11 mouse cellular contexts compared by ENCODE assay signal in genomic region chr12:52834781-52835279, GRCm38 (mm10).
DNase-seq lines count a peak whose midpoint lies in the region; ATAC-seq and TF ChIP-seq lines count a peak whose summit lies in the region.
"Had no signal": no experiment of that assay in that cellular context is flagged by ENCODE, and none has a peak within 500 bp of the region (broad histone marks: within the 10 kb centered on the region; RNA-seq: fewer than 3 reads in every experiment).

No protein-coding gene starts in this region.

- H3K27ac ChIP-seq in gastrocnemius, adult 2 months, result peak overlapping the region; percentile 72
- peak overlapping the region; percentile 65 for H3K27ac ChIP-seq in embryonic fibroblast, embryonic 13.5 days (ENCODE audit: insufficient read depth, low read length)
- H3K27ac ChIP-seq in hindbrain, embryonic 10.5 days, result peak overlapping the region; percentile 89
- peak overlapping the region; percentile 58 for H3K27ac ChIP-seq in midbrain, embryonic 14.5 days (replicated peaks; ENCODE audit: low read depth, low read length)
- H3K27ac ChIP-seq: liver, embryonic 12.5 days had no signal

- H3K9ac ChIP-seq in midbrain, embryonic 14.5 days (replicated peaks; ENCODE audit: low read length), result no peak overlapping the region
- H3K9ac ChIP-seq: liver, embryonic 12.5 days had no signal

- H3K36me3 ChIP-seq in hindbrain, embryonic 10.5 days, result no peaks in the 10 kb centered on the region
- H3K36me3 ChIP-seq in midbrain, embryonic 14.5 days (ENCODE audit: control insufficient read depth, insufficient read depth, low read length), result peaks cover 4% of the 10 kb centered on the region; the same call in 1 of the 2 replicates
- H3K36me3 ChIP-seq: liver, embryonic 12.5 days had no signal

- TF ChIP-seq CTCF in gastrocnemius, adult 2 months (IDR thresholded peaks at IDR 0.05), result no peak
- TF ChIP-seq CTCF in embryonic fibroblast, embryonic 13.5 days (IDR thresholded peaks at IDR 0.05; ENCODE audit: borderline replicate concordance, insufficient read depth, low read length), result no peak

- H3K4me1 ChIP-seq in embryonic fibroblast, embryonic 13.5 days (ENCODE audit: control insufficient read depth, insufficient read depth, low read length), result peaks cover 20% of the 10 kb centered on the region
- peaks cover 53% of the 10 kb centered on the region for H3K4me1 ChIP-seq in hindbrain, embryonic 10.5 days (replicated peaks)
- peaks cover 36% of the 10 kb centered on the region for H3K4me1 ChIP-seq in midbrain, embryonic 14.5 days (ENCODE audit: control insufficient read depth, insufficient read depth, low read length)

- no peaks in the 10 kb centered on the region for H3K9me3 ChIP-seq in hindbrain, embryonic 10.5 days
- no peaks in the 10 kb centered on the region for H3K9me3 ChIP-seq in midbrain, embryonic 14.5 days (ENCODE audit: control insufficient read depth, low read length)
- H3K9me3 ChIP-seq: liver, embryonic 12.5 days had no signal

- no peak overlapping the region for H3K4me3 ChIP-seq in gastrocnemius, adult 2 months
- no peak overlapping the region for H3K4me3 ChIP-seq in embryonic fibroblast, embryonic 13.5 days (ENCODE audit: insufficient read depth, low read length)
- H3K4me3 ChIP-seq in hindbrain, embryonic 10.5 days, result 0 out of 2 replicates have a peak overlapping the region, but pooled peaks have one; percentile 3
- no peak overlapping the region for H3K4me3 ChIP-seq in midbrain, embryonic 14.5 days (replicated peaks; ENCODE audit: low read depth, low read length)
- H3K4me3 ChIP-seq: liver, embryonic 12.5 days had no signal

- ATAC-seq in midbrain, embryonic 14.5 days (ENCODE audit: low FRiP score, low TSS enrichment), result peak; percentile 22; the same call in 1 of the 2 replicates
- ATAC-seq: liver, embryonic 12.5 days had no signal

- 50% methylated on average over 6 of the region's 6 CpGs for WGBS in hindbrain, embryonic 10.5 days
- 32% methylated on average over 6 of the region's 6 CpGs for WGBS in midbrain, embryonic 14.5 days

- TF ChIP-seq POLR2A in embryonic fibroblast, embryonic 13.5 days (IDR thresholded peaks at IDR 0.05; ENCODE audit: low read depth, low read length), result no peak

- intact Hi-C loops in gastrocnemius, adult 2 months (cut with DNase I), result loop anchor here (5.0 kb wide), 1 partner anchor 823 kb away; no protein-coding TSS in a partner anchor
- intact Hi-C loops in gastrocnemius, postnatal 36 days (cut with DNase I), result loop anchor here (5.0 to 10.0 kb wide), 3 partner anchors 62 to 823 kb away; no protein-coding TSS in a partner anchor

- no peak for DNase-seq in gastrocnemius, adult 2 months
- DNase-seq in gastrocnemius, postnatal 36 days, result no peak
- DNase-seq in hindbrain, embryonic 10.5 days (ENCODE audit: low spot score), result no peak
- DNase-seq in midbrain, embryonic 14.5 days, result peak; percentile 39
- DNase-seq in layer of hippocampus, adult 9-11 months, result no peak
- no peak for DNase-seq in gastrocnemius, postnatal 25 days
- no peak for DNase-seq in adrenal gland, postnatal 4 days (ENCODE audit: low spot score in 2 of 2)
- DNase-seq: cerebellum, postnatal 36 days; thymus, adult 18-20 months had no signal

- no peak overlapping the region; the same call in 1 of the 2 replicates for H3K4me2 ChIP-seq in midbrain, embryonic 14.5 days (ENCODE audit: low read length)
- H3K4me2 ChIP-seq: liver, embryonic 12.5 days had no signal

- H3K27me3 ChIP-seq in hindbrain, embryonic 10.5 days (ENCODE audit: insufficient read depth, poor library complexity, severe bottlenecking), result no peaks in the 10 kb centered on the region
- no peaks in the 10 kb centered on the region for H3K27me3 ChIP-seq in midbrain, embryonic 14.5 days (ENCODE audit: control insufficient read depth, insufficient read depth, low read length)
- H3K27me3 ChIP-seq: liver, embryonic 12.5 days had no signal
